Comparison of ENCODE assay signal across 13 mouse cellular contexts in the genomic region with DNA sequence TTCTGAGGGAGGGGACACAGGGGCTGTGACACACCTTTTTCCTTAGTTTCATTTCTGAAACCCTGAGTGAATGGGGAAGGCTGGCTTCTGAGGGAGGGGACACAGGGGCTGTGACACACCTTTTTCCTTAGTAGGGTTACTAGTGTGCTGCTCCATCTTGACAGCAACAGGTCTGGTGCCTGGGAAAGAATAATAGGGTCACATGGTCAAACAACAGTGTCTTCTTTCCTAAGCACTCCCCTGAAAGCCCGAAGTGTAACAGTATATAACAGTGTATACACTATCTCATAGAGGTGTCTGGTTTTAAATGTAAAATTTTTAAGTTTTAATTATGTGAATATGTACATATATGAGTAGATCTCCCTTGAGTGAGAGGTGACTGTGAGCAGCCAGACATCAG. TPM values are rescaled to one million over a fixed set of nuclear protein-coding genes. Genes with fewer than 3 reads are reported as not detected.
A peak's percentile ranks its signal among the peaks of the same experiment; 100 is the strongest.
DNase-seq lines count a peak whose midpoint lies in the region; ATAC-seq and TF ChIP-seq lines count a peak whose summit lies in the region.
"Not testable (repeated sequence)": the region's sequence is repeated elsewhere in the genome, so short reads cannot be mapped to it uniquely, and the experiment has no call there.
"Had no signal": no experiment of that assay in that cellular context is flagged by ENCODE, and none has a peak within 500 bp of the region (broad histone marks: within the 10 kb centered on the region; RNA-seq: fewer than 3 reads in every experiment).

No protein-coding gene starts in this region.

- H3K27ac ChIP-seq in embryonic fibroblast, embryonic 13.5 days (ENCODE audit: insufficient read depth, low read length); hindbrain, embryonic 13.5 days; midbrain, embryonic 13.5 days; stomach, embryonic 16.5 days (ENCODE audit: low read length): not testable (repeated sequence)
- H3K27ac ChIP-seq in heart, embryonic 10.5 days = peak overlapping the region; percentile 94
- H3K27ac ChIP-seq in limb, embryonic 10.5 days = peak overlapping the region; percentile 95
- H3K27ac ChIP-seq in liver, embryonic 15.5 days (replicated peaks) = 0 out of 2 replicates have a peak overlapping the region, but pooled peaks have one; percentile 14

- not testable (repeated sequence) for H3K27me3 ChIP-seq in G1E (ENCODE audit: insufficient read depth, low read length); heart, embryonic 10.5 days (ENCODE audit: insufficient read depth, poor library complexity, severe bottlenecking); hindbrain, embryonic 13.5 days; limb, embryonic 10.5 days (ENCODE audit: low read depth, poor library complexity, severe bottlenecking); liver, embryonic 15.5 days; midbrain, embryonic 13.5 days; stomach, embryonic 16.5 days (ENCODE audit: control insufficient read depth, insufficient read depth, low read length)

- H3K9ac ChIP-seq in hindbrain, embryonic 13.5 days = peak overlapping the region; percentile 69
- H3K9ac ChIP-seq in liver, embryonic 15.5 days = peak overlapping the region; percentile 70; the same call in 1 of the 2 replicates
- H3K9ac ChIP-seq in midbrain, embryonic 13.5 days (replicated peaks) = peak overlapping the region; percentile 57
- peak overlapping the region; percentile 85 for H3K9ac ChIP-seq in stomach, embryonic 16.5 days (ENCODE audit: low read length)

- TF ChIP-seq CTCF in G1E (IDR thresholded peaks at IDR 0.05; ENCODE audit: low read depth, low read length); embryonic fibroblast, embryonic 13.5 days (IDR thresholded peaks at IDR 0.05; ENCODE audit: borderline replicate concordance, insufficient read depth, low read length): not testable (repeated sequence)

- WGBS in heart, embryonic 10.5 days = 82% methylated on average over 1 of the region's 1 CpGs
- 64% methylated on average over 1 of the region's 1 CpGs for WGBS in hindbrain, embryonic 13.5 days
- WGBS in limb, embryonic 10.5 days = 79% methylated on average over 1 of the region's 1 CpGs
- WGBS in liver, embryonic 15.5 days (ENCODE audit: insufficient replicate concordance) = 44% methylated on average over 1 of the region's 1 CpGs
- 82% methylated on average over 1 of the region's 1 CpGs for WGBS in midbrain, embryonic 13.5 days
- 42% methylated on average over 1 of the region's 1 CpGs for WGBS in stomach, embryonic 16.5 days

- ATAC-seq in G1E (ENCODE audit: extremely low read depth, insufficient number of reproducible peaks, low FRiP score, poor library complexity, severe bottlenecking); hindbrain, embryonic 13.5 days (ENCODE audit: low FRiP score); liver, embryonic 15.5 days (ENCODE audit: insufficient read depth); midbrain, embryonic 13.5 days; stomach, embryonic 16.5 days (ENCODE audit: insufficient read depth, low FRiP score): not testable (repeated sequence)

- peak overlapping the region; percentile 85; the same call in 1 of the 2 replicates for H3K4me2 ChIP-seq in hindbrain, embryonic 13.5 days
- peak overlapping the region; percentile 82 for H3K4me2 ChIP-seq in liver, embryonic 15.5 days
- peak overlapping the region; percentile 55 for H3K4me2 ChIP-seq in midbrain, embryonic 13.5 days (replicated peaks)
- peak overlapping the region; percentile 74 for H3K4me2 ChIP-seq in stomach, embryonic 16.5 days (ENCODE audit: low read depth, low read length)

- H3K9me3 ChIP-seq in G1E (replicated peaks); heart, embryonic 10.5 days; hindbrain, embryonic 13.5 days; limb, embryonic 10.5 days (replicated peaks); liver, embryonic 15.5 days (replicated peaks); midbrain, embryonic 13.5 days; stomach, embryonic 16.5 days (replicated peaks; ENCODE audit: control insufficient read depth, low read length): not testable (repeated sequence)

- H3K4me1 ChIP-seq in G1E (ENCODE audit: insufficient read depth, low read depth, low read length) = peaks cover 30% of the 10 kb centered on the region
- not testable (repeated sequence) for H3K4me1 ChIP-seq in embryonic fibroblast, embryonic 13.5 days (ENCODE audit: control insufficient read depth, insufficient read depth, low read length)
- peaks cover 13% of the 10 kb centered on the region for H3K4me1 ChIP-seq in heart, embryonic 10.5 days
- H3K4me1 ChIP-seq in hindbrain, embryonic 13.5 days (replicated peaks) = peaks cover 24% of the 10 kb centered on the region
- H3K4me1 ChIP-seq in limb, embryonic 10.5 days = peaks cover 15% of the 10 kb centered on the region
- H3K4me1 ChIP-seq in liver, embryonic 15.5 days (replicated peaks) = peaks cover 28% of the 10 kb centered on the region
- peaks cover 26% of the 10 kb centered on the region for H3K4me1 ChIP-seq in midbrain, embryonic 13.5 days (replicated peaks)
- peaks cover 11% of the 10 kb centered on the region for H3K4me1 ChIP-seq in stomach, embryonic 16.5 days (ENCODE audit: control insufficient read depth, insufficient read depth, low read length)

- peak overlapping the region; percentile 74; the same call in 1 of the 2 replicates for H3K4me3 ChIP-seq in G1E (ENCODE audit: low read depth, low read length)
- peak overlapping the region; percentile 55; the same call in 1 of the 2 replicates for H3K4me3 ChIP-seq in embryonic fibroblast, embryonic 13.5 days (ENCODE audit: insufficient read depth, low read length)
- H3K4me3 ChIP-seq in heart, embryonic 10.5 days = peak overlapping the region; percentile 82; the same call in 1 of the 2 replicates
- 0 out of 2 replicates have a peak overlapping the region, but pooled peaks have one; percentile 83 for H3K4me3 ChIP-seq in hindbrain, embryonic 13.5 days
- peak overlapping the region; percentile 86 for H3K4me3 ChIP-seq in limb, embryonic 10.5 days
- peak overlapping the region; percentile 81; the same call in 1 of the 2 replicates for H3K4me3 ChIP-seq in liver, embryonic 15.5 days (replicated peaks)
- not testable (repeated sequence) for H3K4me3 ChIP-seq in midbrain, embryonic 13.5 days (replicated peaks); stomach, embryonic 16.5 days (replicated peaks; ENCODE audit: low read length)

- peaks cover 44% of the 10 kb centered on the region for H3K36me3 ChIP-seq in G1E (replicated peaks)
- peaks cover 18% of the 10 kb centered on the region for H3K36me3 ChIP-seq in heart, embryonic 10.5 days
- H3K36me3 ChIP-seq in hindbrain, embryonic 13.5 days = peaks cover 11% of the 10 kb centered on the region
- H3K36me3 ChIP-seq in limb, embryonic 10.5 days = peaks cover 27% of the 10 kb centered on the region
- peaks cover 12% of the 10 kb centered on the region for H3K36me3 ChIP-seq in liver, embryonic 15.5 days (replicated peaks)
- peaks cover 11% of the 10 kb centered on the region for H3K36me3 ChIP-seq in midbrain, embryonic 13.5 days
- not testable (repeated sequence) for H3K36me3 ChIP-seq in stomach, embryonic 16.5 days (ENCODE audit: control insufficient read depth, insufficient read depth, low read length)

- not testable (repeated sequence) for DNase-seq in G1E (ENCODE audit: low spot score); heart, embryonic 10.5 days (ENCODE audit: low spot score); limb, embryonic 10.5 days (ENCODE audit: low spot score)

- not testable (repeated sequence) for TF ChIP-seq POLR2A in embryonic fibroblast, embryonic 13.5 days (IDR thresholded peaks at IDR 0.05; ENCODE audit: low read depth, low read length)

RNA-seq across cellular contexts. Expression of a gene that starts 1.5 kb away (rescaled TPM):
- total RNA-seq in G1E (2014; fragmentation: Nextera tagmentation) = 11.5 and 17.6 TPM in 2 replicates
- total RNA-seq in G1E (2017) = 6.3 and 13.9 TPM in 2 replicates
- 0.74 and 1.1 TPM in 2 replicates for polyA plus RNA-seq in G1E (2012)
- 3.9 and 5.5 TPM in 2 replicates for polyA plus RNA-seq in embryonic fibroblast, embryonic 13.5 days (2011; ENCODE audit: insufficient read length, low read depth, missing spikeins)
- polyA plus RNA-seq in heart, embryonic 10.5 days (2016; fragmentation: Nextera tagmentation; extraction: Ambion mirVana) = 14.0 and 17.0 TPM in 2 replicates
- polyA plus RNA-seq in hindbrain, embryonic 13.5 days (2015; fragmentation: Nextera tagmentation; extraction: Ambion mirVana) = 10.9 and 12.0 TPM in 2 replicates
- 14.0 and 15.4 TPM in 2 replicates for polyA plus RNA-seq in limb, embryonic 10.5 days (2016; fragmentation: Nextera tagmentation; extraction: Ambion mirVana)
- 3.6 and 4.8 TPM in 2 replicates for polyA plus RNA-seq in liver, embryonic 15.5 days (2015; fragmentation: Nextera tagmentation; extraction: Ambion mirVana)
- 11.2 and 11.6 TPM in 2 replicates for polyA plus RNA-seq in midbrain, embryonic 13.5 days (2015; fragmentation: Nextera tagmentation; extraction: Ambion mirVana)
- 10.0 and 12.0 TPM in 2 replicates for polyA plus RNA-seq in stomach, embryonic 16.5 days (2015; fragmentation: Nextera tagmentation; extraction: Ambion mirVana)

RNA-seq across cellular contexts. Expression of a gene that starts 1.6 kb away (rescaled TPM):
- total RNA-seq in G1E (2014; fragmentation: Nextera tagmentation) = 213 and 234 TPM in 2 replicates
- 292 and 314 TPM in 2 replicates for total RNA-seq in G1E (2017)
- 27.9 and 28.7 TPM in 2 replicates for polyA plus RNA-seq in G1E (2012)
- polyA plus RNA-seq in embryonic fibroblast, embryonic 13.5 days (2011; ENCODE audit: insufficient read length, low read depth, missing spikeins) = 223 and 264 TPM in 2 replicates
- 626 and 718 TPM in 2 replicates for polyA plus RNA-seq in heart, embryonic 10.5 days (2016; fragmentation: Nextera tagmentation; extraction: Ambion mirVana)
- 495 and 508 TPM in 2 replicates for polyA plus RNA-seq in hindbrain, embryonic 13.5 days (2015; fragmentation: Nextera tagmentation; extraction: Ambion mirVana)
- polyA plus RNA-seq in limb, embryonic 10.5 days (2016; fragmentation: Nextera tagmentation; extraction: Ambion mirVana) = 834 and 987 TPM in 2 replicates
- polyA plus RNA-seq in liver, embryonic 15.5 days (2015; fragmentation: Nextera tagmentation; extraction: Ambion mirVana) = 243 and 252 TPM in 2 replicates
- polyA plus RNA-seq in midbrain, embryonic 13.5 days (2015; fragmentation: Nextera tagmentation; extraction: Ambion mirVana) = 529 and 545 TPM in 2 replicates
- polyA plus RNA-seq in stomach, embryonic 16.5 days (2015; fragmentation: Nextera tagmentation; extraction: Ambion mirVana) = 424 and 435 TPM in 2 replicates

RNA-seq across cellular contexts. Expression of a gene that starts 8.3 kb away (rescaled TPM):
- total RNA-seq in G1E (2014; fragmentation: Nextera tagmentation) (not detected in 2 replicates), G1E (2017) (not detected in 2 replicates)
- polyA plus RNA-seq in G1E (2012) = not detected in 2 replicates
- polyA plus RNA-seq in embryonic fibroblast, embryonic 13.5 days (2011; ENCODE audit: insufficient read length, low read depth, missing spikeins) = not detected in 2 replicates
- 0.29 and 0.43 TPM in 2 replicates for polyA plus RNA-seq in heart, embryonic 10.5 days (2016; fragmentation: Nextera tagmentation; extraction: Ambion mirVana)
- polyA plus RNA-seq in hindbrain, embryonic 13.5 days (2015; fragmentation: Nextera tagmentation; extraction: Ambion mirVana) = 0.29 and 0.70 TPM in 2 replicates
- 0.26 TPM in 1 of 2 replicates, not detected in the other for polyA plus RNA-seq in limb, embryonic 10.5 days (2016; fragmentation: Nextera tagmentation; extraction: Ambion mirVana)
- 0.35 and 1.3 TPM in 2 replicates for polyA plus RNA-seq in liver, embryonic 15.5 days (2015; fragmentation: Nextera tagmentation; extraction: Ambion mirVana)
- polyA plus RNA-seq in midbrain, embryonic 13.5 days (2015; fragmentation: Nextera tagmentation; extraction: Ambion mirVana) = 0.16 TPM in 1 of 2 replicates, not detected in the other
- polyA plus RNA-seq in stomach, embryonic 16.5 days (2015; fragmentation: Nextera tagmentation; extraction: Ambion mirVana) = 0.53 and 2.2 TPM in 2 replicates
- total RNA-seq: megakaryocyte, adult 5-6 weeks had no signal
- polyA plus RNA-seq: brain, embryonic 14.5 days; CD4-positive, CD25-positive, alpha-beta regulatory T cell, adult 4 months; heart, adult 2 months; hindbrain, embryonic 16.5 days had no signal

RNA-seq across cellular contexts. Expression of a gene that starts 29.6 kb away (rescaled TPM):
- total RNA-seq in G1E (2014; fragmentation: Nextera tagmentation) = 119 and 123 TPM in 2 replicates
- 65.7 and 89.1 TPM in 2 replicates for total RNA-seq in G1E (2017)
- 31.4 and 67.5 TPM in 2 replicates for polyA plus RNA-seq in G1E (2012)
- polyA plus RNA-seq in embryonic fibroblast, embryonic 13.5 days (2011; ENCODE audit: insufficient read length, low read depth, missing spikeins) = 172 and 220 TPM in 2 replicates
- 164 and 179 TPM in 2 replicates for polyA plus RNA-seq in heart, embryonic 10.5 days (2016; fragmentation: Nextera tagmentation; extraction: Ambion mirVana)
- polyA plus RNA-seq in hindbrain, embryonic 13.5 days (2015; fragmentation: Nextera tagmentation; extraction: Ambion mirVana) = 122 and 129 TPM in 2 replicates
- 138 and 142 TPM in 2 replicates for polyA plus RNA-seq in limb, embryonic 10.5 days (2016; fragmentation: Nextera tagmentation; extraction: Ambion mirVana)
- polyA plus RNA-seq in liver, embryonic 15.5 days (2015; fragmentation: Nextera tagmentation; extraction: Ambion mirVana) = 92.0 and 99.4 TPM in 2 replicates
- 93.4 and 104 TPM in 2 replicates for polyA plus RNA-seq in midbrain, embryonic 13.5 days (2015; fragmentation: Nextera tagmentation; extraction: Ambion mirVana)
- 191 and 207 TPM in 2 replicates for polyA plus RNA-seq in stomach, embryonic 16.5 days (2015; fragmentation: Nextera tagmentation; extraction: Ambion mirVana)

RNA-seq across cellular contexts. Expression of a gene that starts 40.7 kb away (rescaled TPM):
- total RNA-seq in G1E (2014; fragmentation: Nextera tagmentation) (3.8 and 8.1 TPM in 2 replicates), G1E (2017) (1.1 and 1.6 TPM in 2 replicates)
- polyA plus RNA-seq in G1E (2012) = 1.3 and 2.7 TPM in 2 replicates
- polyA plus RNA-seq in embryonic fibroblast, embryonic 13.5 days (2011; ENCODE audit: insufficient read length, low read depth, missing spikeins) = 1.3 and 1.4 TPM in 2 replicates
- polyA plus RNA-seq in heart, embryonic 10.5 days (2016; fragmentation: Nextera tagmentation; extraction: Ambion mirVana) = 2.5 and 2.6 TPM in 2 replicates
- polyA plus RNA-seq in hindbrain, embryonic 13.5 days (2015; fragmentation: Nextera tagmentation; extraction: Ambion mirVana) = 1.2 and 1.3 TPM in 2 replicates
- 2.9 and 3.3 TPM in 2 replicates for polyA plus RNA-seq in limb, embryonic 10.5 days (2016; fragmentation: Nextera tagmentation; extraction: Ambion mirVana)
- polyA plus RNA-seq in liver, embryonic 15.5 days (2015; fragmentation: Nextera tagmentation; extraction: Ambion mirVana) = 1.3 and 1.4 TPM in 2 replicates
- 0.66 and 2.0 TPM in 2 replicates for polyA plus RNA-seq in midbrain, embryonic 13.5 days (2015; fragmentation: Nextera tagmentation; extraction: Ambion mirVana)
- polyA plus RNA-seq in stomach, embryonic 16.5 days (2015; fragmentation: Nextera tagmentation; extraction: Ambion mirVana) = 41.3 and 58.9 TPM in 2 replicates
